Mouse (Mus musculus): ENCODE data around the gene Shmt2. TPM values are rescaled to one million over a fixed set of nuclear protein-coding genes. Genes with fewer than 3 reads are reported as not detected.
A peak's percentile ranks its signal among the peaks of the same experiment; 100 is the strongest.

Gene Shmt2
- polyA plus RNA-seq, 1 experiment = 169 TPM

GRCm38 (mm10) chr10:127490160-127491127 is 31.8 kb downstream of the Shmt2 start:
- Histone ChIP-seq H3K4me3 (ENCODE audit: insufficient read depth, low read length) (no peak overlapping the region), H3K4me1 (ENCODE audit: control insufficient read depth, insufficient read depth, low read length) (no peaks in the 10 kb centered on the region), H3K27ac (ENCODE audit: insufficient read depth, low read length) (no peak overlapping the region)
- TF ChIP-seq POLR2A (IDR thresholded peaks at IDR 0.05; ENCODE audit: low read depth, low read length) = no peak
- no peak for TF ChIP-seq CTCF (IDR thresholded peaks at IDR 0.05; ENCODE audit: borderline replicate concordance, insufficient read depth, low read length)

GRCm38 (mm10) chr10:127488856-127489255 is 33.4 kb downstream of the Shmt2 start:
- H3K27ac ChIP-seq (ENCODE audit: insufficient read depth, low read length) = no peak overlapping the region
- H3K4me1 ChIP-seq (ENCODE audit: control insufficient read depth, insufficient read depth, low read length) = no peaks in the 10 kb centered on the region
- no peak overlapping the region for H3K4me3 ChIP-seq (ENCODE audit: insufficient read depth, low read length)
- no peak for TF ChIP-seq POLR2A (IDR thresholded peaks at IDR 0.05; ENCODE audit: low read depth, low read length)
- TF ChIP-seq CTCF (IDR thresholded peaks at IDR 0.05; ENCODE audit: borderline replicate concordance, insufficient read depth, low read length) = no peak

- peaks cover 13% of the 10 kb centered on the region for H3K4me1 ChIP-seq (ENCODE audit: control insufficient read depth, insufficient read depth, low read length)
- no peak overlapping the region for H3K27ac ChIP-seq (ENCODE audit: insufficient read depth, low read length)
- TF ChIP-seq CTCF (IDR thresholded peaks at IDR 0.05; ENCODE audit: borderline replicate concordance, insufficient read depth, low read length) (no peak), POLR2A (IDR thresholded peaks at IDR 0.05; ENCODE audit: low read depth, low read length) (no peak)
- no peak overlapping the region for H3K4me3 ChIP-seq (ENCODE audit: insufficient read depth, low read length)
Observed at GRCm38 (mm10) chr10:127485235-127485634, 37.0 kb downstream of the Shmt2 start.

GRCm38 (mm10) chr10:127480833-127481813 is 41.1 kb downstream of the Shmt2 start:
- H3K4me1 ChIP-seq (ENCODE audit: control insufficient read depth, insufficient read depth, low read length) = peaks cover 13% of the 10 kb centered on the region
- no peak for TF ChIP-seq CTCF (IDR thresholded peaks at IDR 0.05; ENCODE audit: borderline replicate concordance, insufficient read depth, low read length)
- TF ChIP-seq POLR2A (IDR thresholded peaks at IDR 0.05; ENCODE audit: low read depth, low read length) = peak; percentile 65
- H3K27ac ChIP-seq (ENCODE audit: insufficient read depth, low read length) = peak overlapping the region; percentile 90
- no peak overlapping the region for H3K4me3 ChIP-seq (ENCODE audit: insufficient read depth, low read length)

- no peak overlapping the region for H3K4me3 ChIP-seq (ENCODE audit: insufficient read depth, low read length)
- TF ChIP-seq CTCF (IDR thresholded peaks at IDR 0.05; ENCODE audit: borderline replicate concordance, insufficient read depth, low read length) = no peak
- no peak for TF ChIP-seq POLR2A (IDR thresholded peaks at IDR 0.05; ENCODE audit: low read depth, low read length)
- H3K27ac ChIP-seq (ENCODE audit: insufficient read depth, low read length) = no peak overlapping the region
- peaks cover 13% of the 10 kb centered on the region for H3K4me1 ChIP-seq (ENCODE audit: control insufficient read depth, insufficient read depth, low read length)
Observed at GRCm38 (mm10) chr10:127479131-127479530, 43.1 kb downstream of the Shmt2 start.

- Histone ChIP-seq H3K4me1 (ENCODE audit: control insufficient read depth, insufficient read depth, low read length) (peaks cover 8% of the 10 kb centered on the region), H3K27ac (ENCODE audit: insufficient read depth, low read length) (no peak overlapping the region), H3K4me3 (ENCODE audit: insufficient read depth, low read length) (no peak overlapping the region)
- TF ChIP-seq CTCF (IDR thresholded peaks at IDR 0.05; ENCODE audit: borderline replicate concordance, insufficient read depth, low read length) = no peak
Observed at GRCm38 (mm10) chr10:127477301-127477700, 44.9 kb downstream of the Shmt2 start.

GRCm38 (mm10) chr10:127476541-127476940 is 45.7 kb downstream of the Shmt2 start:
- TF ChIP-seq CTCF (IDR thresholded peaks at IDR 0.05; ENCODE audit: borderline replicate concordance, insufficient read depth, low read length) (no peak), POLR2A (IDR thresholded peaks at IDR 0.05; ENCODE audit: low read depth, low read length) (no peak)
- Histone ChIP-seq H3K4me3 (ENCODE audit: insufficient read depth, low read length) (no peak overlapping the region), H3K27ac (ENCODE audit: insufficient read depth, low read length) (no peak overlapping the region), H3K4me1 (ENCODE audit: control insufficient read depth, insufficient read depth, low read length) (peaks cover 5% of the 10 kb centered on the region)

GRCm38 (mm10) chr10:127475175-127475574 is 47.1 kb downstream of the Shmt2 start:
- TF ChIP-seq CTCF (IDR thresholded peaks at IDR 0.05; ENCODE audit: borderline replicate concordance, insufficient read depth, low read length) = no peak
- no peak for TF ChIP-seq POLR2A (IDR thresholded peaks at IDR 0.05; ENCODE audit: low read depth, low read length)
- H3K27ac ChIP-seq (ENCODE audit: insufficient read depth, low read length) = no peak overlapping the region
- no peaks in the 10 kb centered on the region for H3K4me1 ChIP-seq (ENCODE audit: control insufficient read depth, insufficient read depth, low read length)
- H3K4me3 ChIP-seq (ENCODE audit: insufficient read depth, low read length) = no peak overlapping the region

GRCm38 (mm10) chr10:127472722-127473121 is 49.5 kb downstream of the Shmt2 start:
- Histone ChIP-seq H3K4me1 (ENCODE audit: control insufficient read depth, insufficient read depth, low read length) (no peaks in the 10 kb centered on the region), H3K4me3 (ENCODE audit: insufficient read depth, low read length) (no peak overlapping the region), H3K27ac (ENCODE audit: insufficient read depth, low read length) (no peak overlapping the region)
- TF ChIP-seq CTCF (IDR thresholded peaks at IDR 0.05; ENCODE audit: borderline replicate concordance, insufficient read depth, low read length) (no peak), POLR2A (IDR thresholded peaks at IDR 0.05; ENCODE audit: low read depth, low read length) (no peak)

All from embryonic fibroblast, embryonic 13.5 days (primary cell).